In genomic region chr3:105891141-105891540, GRCm38 (mm10) we compare ENCODE assay signal across 16 mouse cellular contexts. TPM values are rescaled to one million over a fixed set of nuclear protein-coding genes. Genes with fewer than 3 reads are reported as not detected.
DNase-seq lines count a peak whose midpoint lies in the region; ATAC-seq and TF ChIP-seq lines count a peak whose summit lies in the region.
"Had no signal": no experiment of that assay in that cellular context is flagged by ENCODE, and none has a peak within 500 bp of the region (broad histone marks: within the 10 kb centered on the region; RNA-seq: fewer than 3 reads in every experiment).

No protein-coding gene starts in this region.

- DNase-seq in thymus, adult 2 months = no peak
- DNase-seq in thymus, postnatal 10 days (ENCODE audit: low spot score in 2 of 2) = no peak
- peak; percentile 6 for DNase-seq in embryonic facial prominence, embryonic 10.5 days (ENCODE audit: low spot score)
- no peak for DNase-seq in Muller cell, postnatal 12 days (ENCODE audit: inconsistent ontology term)
- DNase-seq in right cerebral cortex, postnatal 25 days = no peak
- DNase-seq: cerebellum, adult 2 months; gastrocnemius, postnatal 36 days; layer of hippocampus, postnatal 36 days; retina, postnatal 1 day had no signal

- no peak overlapping the region for H3K9ac ChIP-seq in intestine, embryonic 16.5 days (ENCODE audit: low read depth, low read length)
- no peak overlapping the region for H3K9ac ChIP-seq in intestine, embryonic 15.5 days
- H3K9ac ChIP-seq: hindbrain, embryonic 12.5 days; limb, embryonic 12.5 days; neural tube, embryonic 13.5 days had no signal

- ATAC-seq in intestine, embryonic 16.5 days = no peak
- ATAC-seq in intestine, embryonic 15.5 days = no peak
- ATAC-seq: midbrain, embryonic 16.5 days had no signal

- no peak overlapping the region for H3K4me3 ChIP-seq in intestine, embryonic 16.5 days (ENCODE audit: low read length)
- no peak overlapping the region for H3K4me3 ChIP-seq in intestine, embryonic 15.5 days (replicated peaks)
- H3K4me3 ChIP-seq in thymus, adult 2 months (ENCODE audit: control insufficient read depth, insufficient read depth, low read length) = no peak overlapping the region
- no peak overlapping the region for H3K4me3 ChIP-seq in embryonic facial prominence, embryonic 10.5 days
- H3K4me3 ChIP-seq: erythroblast, embryonic 14.5 days; hindbrain, embryonic 12.5 days; limb, embryonic 12.5 days; neural tube, embryonic 13.5 days had no signal

- peak overlapping the region; percentile 50 for H3K27ac ChIP-seq in intestine, embryonic 16.5 days (ENCODE audit: low read length)
- no peak overlapping the region for H3K27ac ChIP-seq in intestine, embryonic 15.5 days
- peak overlapping the region; percentile 100 for H3K27ac ChIP-seq in thymus, adult 2 months (ENCODE audit: control insufficient read depth, insufficient read depth, low read length)
- H3K27ac ChIP-seq in embryonic facial prominence, embryonic 10.5 days (replicated peaks) = no peak overlapping the region
- H3K27ac ChIP-seq: hindbrain, embryonic 12.5 days; limb, embryonic 12.5 days; neural tube, embryonic 13.5 days had no signal

- TF ChIP-seq POLR2A in thymus, adult 2 months (IDR thresholded peaks at IDR 0.05; ENCODE audit: control insufficient read depth, extremely low read depth, insufficient read depth, low read length, poor library complexity) = no peak

- no peaks in the 10 kb centered on the region for H3K27me3 ChIP-seq in intestine, embryonic 16.5 days (replicated peaks; ENCODE audit: control insufficient read depth, insufficient read depth, low read length)
- H3K27me3 ChIP-seq in intestine, embryonic 15.5 days (replicated peaks) = no peaks in the 10 kb centered on the region
- no peaks in the 10 kb centered on the region for H3K27me3 ChIP-seq in thymus, adult 2 months (ENCODE audit: control insufficient read depth, insufficient read depth, low read length)
- no peaks in the 10 kb centered on the region for H3K27me3 ChIP-seq in embryonic facial prominence, embryonic 10.5 days (replicated peaks; ENCODE audit: low read depth, poor library complexity, severe bottlenecking)
- H3K27me3 ChIP-seq: hindbrain, embryonic 12.5 days; limb, embryonic 12.5 days; neural tube, embryonic 13.5 days had no signal

- H3K36me3 ChIP-seq in intestine, embryonic 16.5 days (ENCODE audit: control insufficient read depth, insufficient read depth, low read length) = no peaks in the 10 kb centered on the region
- no peaks in the 10 kb centered on the region for H3K36me3 ChIP-seq in intestine, embryonic 15.5 days
- H3K36me3 ChIP-seq in thymus, adult 2 months (ENCODE audit: control insufficient read depth, insufficient read depth, low read length) = no peaks in the 10 kb centered on the region
- no peaks in the 10 kb centered on the region for H3K36me3 ChIP-seq in embryonic facial prominence, embryonic 10.5 days (replicated peaks)
- H3K36me3 ChIP-seq: hindbrain, embryonic 12.5 days; limb, embryonic 12.5 days; neural tube, embryonic 13.5 days had no signal

- no peak for TF ChIP-seq CTCF in thymus, adult 2 months (IDR thresholded peaks at IDR 0.05; ENCODE audit: borderline replicate concordance, control insufficient read depth, extremely low read depth, insufficient read depth, low read length, poor library complexity)

- no peak overlapping the region for H3K4me2 ChIP-seq in intestine, embryonic 16.5 days (ENCODE audit: low read depth, low read length)
- H3K4me2 ChIP-seq in intestine, embryonic 15.5 days (replicated peaks) = no peak overlapping the region
- H3K4me2 ChIP-seq: hindbrain, embryonic 12.5 days; limb, embryonic 12.5 days; neural tube, embryonic 13.5 days had no signal

- no peaks in the 10 kb centered on the region for H3K9me3 ChIP-seq in intestine, embryonic 16.5 days (ENCODE audit: control insufficient read depth, low read length)
- no peaks in the 10 kb centered on the region for H3K9me3 ChIP-seq in intestine, embryonic 15.5 days
- H3K9me3 ChIP-seq in embryonic facial prominence, embryonic 10.5 days = no peaks in the 10 kb centered on the region
- H3K9me3 ChIP-seq: hindbrain, embryonic 12.5 days; neural tube, embryonic 13.5 days had no signal

- H3K4me1 ChIP-seq in intestine, embryonic 16.5 days (ENCODE audit: control insufficient read depth, insufficient read depth, low read length) = peaks cover 22% of the 10 kb centered on the region
- H3K4me1 ChIP-seq in intestine, embryonic 15.5 days (replicated peaks) = peaks cover 22% of the 10 kb centered on the region
- peaks cover 46% of the 10 kb centered on the region for H3K4me1 ChIP-seq in thymus, adult 2 months (replicated peaks; ENCODE audit: control insufficient read depth, insufficient read depth, low read length)
- peaks cover 29% of the 10 kb centered on the region for H3K4me1 ChIP-seq in embryonic facial prominence, embryonic 10.5 days
- H3K4me1 ChIP-seq: hindbrain, embryonic 12.5 days had no signal

- WGBS in intestine, embryonic 16.5 days = 54% methylated on average over 3 of the region's 3 CpGs
- WGBS in intestine, embryonic 15.5 days = 48% methylated on average over 3 of the region's 3 CpGs
- 70% methylated on average over 3 of the region's 3 CpGs for WGBS in thymus, adult 2 months
- 77% methylated on average over 3 of the region's 3 CpGs for WGBS in embryonic facial prominence, embryonic 10.5 days

RNA-seq across cellular contexts. Expression of gene Tmigd3, which starts 20.4 kb away (rescaled TPM):
- polyA plus RNA-seq in intestine, embryonic 16.5 days (2015; fragmentation: Nextera tagmentation; extraction: Ambion mirVana) = 0.79 and 0.89 TPM in 2 replicates
- 0.24 and 0.52 TPM in 2 replicates for polyA plus RNA-seq in intestine, embryonic 15.5 days (2015; fragmentation: Nextera tagmentation; extraction: Ambion mirVana)
- 0.82 and 1.1 TPM in 2 replicates for polyA plus RNA-seq in thymus, adult 2 months (2012; rRNA removed)
- polyA plus RNA-seq in embryonic facial prominence, embryonic 10.5 days (2016; fragmentation: Nextera tagmentation; extraction: Ambion mirVana) = 0.15 TPM in 1 of 2 replicates, not detected in the other
- polyA plus RNA-seq: erythroblast, embryonic 14.5 days; hindbrain, embryonic 12.5 days; midbrain, embryonic 16.5 days; neural tube, embryonic 13.5 days had no signal

RNA-seq across cellular contexts. Expression of gene Adora3, which starts 20.5 kb away (rescaled TPM):
- 0.36 and 0.72 TPM in 2 replicates for polyA plus RNA-seq in intestine, embryonic 16.5 days (2015; fragmentation: Nextera tagmentation; extraction: Ambion mirVana)
- polyA plus RNA-seq in intestine, embryonic 15.5 days (2015; fragmentation: Nextera tagmentation; extraction: Ambion mirVana) = 0.15 and 0.39 TPM in 2 replicates
- polyA plus RNA-seq in thymus, adult 2 months (2012; rRNA removed) = 0.68 and 0.90 TPM in 2 replicates
- not detected in 2 replicates for polyA plus RNA-seq in embryonic facial prominence, embryonic 10.5 days (2016; fragmentation: Nextera tagmentation; extraction: Ambion mirVana)
- polyA plus RNA-seq: erythroblast, embryonic 14.5 days; hindbrain, embryonic 12.5 days; limb, embryonic 12.5 days; neural tube, embryonic 13.5 days had no signal

RNA-seq across cellular contexts. Expression of gene I830077J02Rik, which starts 41.3 kb away (rescaled TPM):
- 1.1 and 1.7 TPM in 2 replicates for polyA plus RNA-seq in intestine, embryonic 16.5 days (2015; fragmentation: Nextera tagmentation; extraction: Ambion mirVana)
- polyA plus RNA-seq in intestine, embryonic 15.5 days (2015; fragmentation: Nextera tagmentation; extraction: Ambion mirVana) = 1.5 and 1.7 TPM in 2 replicates
- 2.6 and 3.7 TPM in 2 replicates for polyA plus RNA-seq in thymus, adult 2 months (2012; rRNA removed)
- polyA plus RNA-seq in embryonic facial prominence, embryonic 10.5 days (2016; fragmentation: Nextera tagmentation; extraction: Ambion mirVana) = 0.34 and 0.61 TPM in 2 replicates

Comparison
In these comparisons a context has a peak if more than half of its experiments do, and no peak if none do; other contexts are left out.
1. H3K27ac ChIP-seq: peak in intestine, embryonic 16.5 days (single experiment) and thymus, adult 2 months (single experiment); none in intestine, embryonic 15.5 days (single experiment) and embryonic facial prominence, embryonic 10.5 days (single experiment).